In the genomic region with DNA sequence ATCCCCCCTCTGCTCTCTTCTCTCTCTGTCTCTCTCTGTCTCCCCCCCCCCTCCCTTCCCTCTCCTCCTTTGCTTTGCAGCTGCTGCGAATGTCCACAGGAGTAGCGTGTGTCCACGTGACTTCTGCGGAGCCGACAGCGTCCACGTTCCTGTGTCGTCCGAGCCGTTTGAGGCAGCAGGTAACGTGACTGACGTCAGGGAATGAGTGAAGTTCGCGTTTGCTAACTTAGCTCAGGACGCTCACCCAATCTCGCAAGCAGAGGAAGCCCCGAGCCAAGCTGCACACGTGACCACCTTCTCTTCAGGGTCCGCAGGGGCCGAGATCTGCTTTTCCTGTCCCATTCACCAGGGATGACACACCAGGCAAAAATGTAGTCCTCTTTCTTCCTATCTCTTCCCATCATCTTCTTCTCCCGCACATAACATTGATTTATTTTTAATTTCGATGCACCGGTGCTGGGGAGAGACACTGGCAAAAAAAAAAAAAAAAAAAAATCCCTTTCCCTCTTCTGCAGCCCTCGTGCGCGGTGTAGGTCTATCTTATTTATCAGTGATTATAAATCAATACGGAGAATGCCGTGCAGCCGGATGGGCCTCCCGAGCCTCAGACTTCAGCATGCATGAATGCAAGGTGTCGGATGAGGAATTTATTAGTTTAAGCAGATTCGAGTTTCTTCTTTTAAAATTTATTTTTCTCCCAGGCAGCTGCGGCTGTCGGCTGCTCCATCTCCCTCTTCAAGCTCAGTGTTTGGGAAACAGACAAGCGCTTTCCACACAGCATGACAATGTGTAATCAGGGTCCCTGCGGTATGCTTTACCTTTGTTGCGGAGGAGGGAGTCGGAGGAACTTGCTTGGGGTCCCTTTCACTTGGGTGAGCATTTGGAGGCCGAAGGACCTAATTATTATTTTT, we compare ENCODE assay signal across 8 mouse cellular contexts.
DNase-seq lines count a peak whose midpoint lies in the region; ATAC-seq and TF ChIP-seq lines count a peak whose summit lies in the region.

No protein-coding gene starts in this region.

- peak overlapping the region; percentile 51 for H3K9ac ChIP-seq in embryonic facial prominence, embryonic 14.5 days (ENCODE audit: low read depth, low read length)
- H3K9ac ChIP-seq in intestine, postnatal 0 days (ENCODE audit: low read depth, low read length): no peak overlapping the region
- H3K9ac ChIP-seq in neural tube, embryonic 12.5 days: peak overlapping the region; percentile 40; the same call in 1 of the 2 replicates

- peak overlapping the region; percentile 91 for H3K4me2 ChIP-seq in embryonic facial prominence, embryonic 14.5 days (ENCODE audit: low read depth, low read length)
- peak overlapping the region; percentile 61 for H3K4me2 ChIP-seq in intestine, postnatal 0 days (replicated peaks; ENCODE audit: low read depth)
- H3K4me2 ChIP-seq in neural tube, embryonic 12.5 days (replicated peaks): peak overlapping the region; percentile 72

- no peaks in the 10 kb centered on the region for H3K9me3 ChIP-seq in embryonic facial prominence, embryonic 14.5 days (ENCODE audit: control insufficient read depth, low read length)
- no peaks in the 10 kb centered on the region for H3K9me3 ChIP-seq in intestine, postnatal 0 days (ENCODE audit: control insufficient read depth)
- no peaks in the 10 kb centered on the region for H3K9me3 ChIP-seq in neural tube, embryonic 12.5 days

- ATAC-seq in embryonic facial prominence, embryonic 14.5 days (ENCODE audit: low read depth): peak; percentile 39; the same call in 1 of the 2 replicates
- ATAC-seq in intestine, postnatal 0 days: no peak
- ATAC-seq in neural tube, embryonic 12.5 days (ENCODE audit: low FRiP score, low read depth): peak; percentile 48

- H3K4me1 ChIP-seq in bone marrow, adult 2 months (ENCODE audit: control insufficient read depth, insufficient read depth, low read length): no peaks in the 10 kb centered on the region; the same call in 1 of the 2 replicates
- 0 out of 2 replicates have a peak, but pooled peaks cover 5% of the 10 kb centered on the region for H3K4me1 ChIP-seq in embryonic facial prominence, embryonic 14.5 days (ENCODE audit: control insufficient read depth, insufficient read depth, low read length)
- H3K4me1 ChIP-seq in intestine, postnatal 0 days (replicated peaks; ENCODE audit: control insufficient read depth, insufficient read depth, low read length): no peaks in the 10 kb centered on the region
- H3K4me1 ChIP-seq in neural tube, embryonic 12.5 days: peaks cover 36% of the 10 kb centered on the region; the same call in 1 of the 2 replicates

- no peak overlapping the region for H3K27ac ChIP-seq in bone marrow, adult 2 months (ENCODE audit: control insufficient read depth, insufficient read depth, low read depth, low read length, poor library complexity)
- no peak overlapping the region for H3K27ac ChIP-seq in embryonic facial prominence, embryonic 14.5 days (replicated peaks; ENCODE audit: low read depth, low read length)
- H3K27ac ChIP-seq in intestine, postnatal 0 days (ENCODE audit: low read depth, low read length): no peak overlapping the region
- H3K27ac ChIP-seq in neural tube, embryonic 12.5 days: peak overlapping the region; percentile 62

- no peaks in the 10 kb centered on the region for H3K36me3 ChIP-seq in embryonic facial prominence, embryonic 14.5 days (ENCODE audit: control insufficient read depth, insufficient read depth, low read length)
- H3K36me3 ChIP-seq in intestine, postnatal 0 days (ENCODE audit: control insufficient read depth, insufficient read depth): no peaks in the 10 kb centered on the region
- no peaks in the 10 kb centered on the region for H3K36me3 ChIP-seq in neural tube, embryonic 12.5 days

- peaks cover 33% of the 10 kb centered on the region for H3K27me3 ChIP-seq in embryonic facial prominence, embryonic 14.5 days (replicated peaks; ENCODE audit: control insufficient read depth, insufficient read depth, low read length)
- peaks cover 9% of the 10 kb centered on the region; the same call in 1 of the 2 replicates for H3K27me3 ChIP-seq in intestine, postnatal 0 days (replicated peaks; ENCODE audit: control insufficient read depth, insufficient read depth, low read length)
- H3K27me3 ChIP-seq in neural tube, embryonic 12.5 days (replicated peaks): peaks cover 6% of the 10 kb centered on the region; the same call in 1 of the 2 replicates

- no peak for TF ChIP-seq CTCF in bone marrow, adult 2 months (IDR thresholded peaks at IDR 0.05; ENCODE audit: control insufficient read depth, insufficient read depth, low read length)
- TF ChIP-seq CTCF in intestine, postnatal 0 days (IDR thresholded peaks at IDR 0.05; ENCODE audit: low read depth): no peak

- 2% methylated on average over 39 of the region's 39 CpGs for WGBS in bone marrow, adult 2 months
- under 1% methylated on average over 39 of the region's 39 CpGs for WGBS in embryonic facial prominence, embryonic 14.5 days
- 2% methylated on average over 39 of the region's 39 CpGs for WGBS in intestine, postnatal 0 days
- under 1% methylated on average over 39 of the region's 39 CpGs for WGBS in neural tube, embryonic 12.5 days

- DNase-seq in layer of hippocampus, postnatal 10 days (ENCODE audit: low spot score in 2 of 2): peak; percentile 39 to 45
- no peak for DNase-seq in layer of hippocampus, postnatal 14 days (ENCODE audit: low spot score in 2 of 2)
- peak; percentile 49 for DNase-seq in embryonic facial prominence, embryonic 14.5 days (ENCODE audit: low spot score)
- no peak for DNase-seq in spleen, postnatal 4 days (ENCODE audit: low spot score in 2 of 2)
- DNase-seq in gastrocnemius, adult 18-20 months (ENCODE audit: low spot score): no peak

- no peak for TF ChIP-seq POLR2A in bone marrow, adult 2 months (IDR thresholded peaks at IDR 0.05; ENCODE audit: borderline replicate concordance, control insufficient read depth, low read depth, low read length)

- H3K4me3 ChIP-seq in bone marrow, adult 2 months (replicated peaks; ENCODE audit: control insufficient read depth, low read depth, low read length): peak overlapping the region; percentile 9
- H3K4me3 ChIP-seq in embryonic facial prominence, embryonic 14.5 days (ENCODE audit: low read depth, low read length): peak overlapping the region; percentile 49
- peak overlapping the region; percentile 36 for H3K4me3 ChIP-seq in intestine, postnatal 0 days (ENCODE audit: low read depth, low read length)
- peak overlapping the region; percentile 37 for H3K4me3 ChIP-seq in neural tube, embryonic 12.5 days

Comparison
In these comparisons a context has a peak if more than half of its experiments do, and no peak if none do; other contexts are left out.
1. DNase-seq: peak in layer of hippocampus, postnatal 10 days (2 of 2) and embryonic facial prominence, embryonic 14.5 days (single experiment); none in layer of hippocampus, postnatal 14 days (0 of 2), spleen, postnatal 4 days (0 of 2) and gastrocnemius, adult 18-20 months (single experiment).
2. Peak in every context shown above with its lines, with median percentiles within 50 percentile points of each other: H3K4me3 ChIP-seq and H3K4me2 ChIP-seq.